Mouse (Mus musculus) heart, embryonic 14.5 days (tissue): ENCODE measurements around the gene P3h2. TPM values are rescaled to one million over a fixed set of nuclear protein-coding genes. Genes with fewer than 3 reads are reported as not detected.

ENCODE experiments used
- ATAC-seq: fragments of 200-750 bp; cut with Nextera tagmentation; 2 replicates; pipeline ENCODE4 v1.8.0; 2017; ENCODE audit warnings: low read depth, moderate TSS enrichment; ENCODE audit not compliant: insufficient number of reproducible peaks, insufficient read depth, low FRiP score
- H3K27ac ChIP-seq, 2 experiments: fragments of 200-500 bp in 1 of 2; fragments of 300-500 bp in 1 of 2; sonication (generic) in 1 of 2; replicated peaks in 1 of 2; 2 replicates each; pipeline ENCODE4 v1.5.1; 2012 to 2014; ENCODE audit warnings: low read depth in 2 of 2, low read length in 2 of 2, control low read depth in 1 of 2, mild to moderate bottlenecking in 1 of 2, mixed read lengths in 1 of 2; ENCODE audit not compliant: control insufficient read depth in 1 of 2, insufficient read depth in 1 of 2
- H3K27me3 ChIP-seq: fragments of 300-500 bp; sonication (generic); 2 replicates; pipeline ENCODE4 v1.6.1; 2014; ENCODE audit warnings: mild to moderate bottlenecking, low read length, control low read depth; ENCODE audit not compliant: control insufficient read depth, insufficient read depth
- H3K36me3 ChIP-seq: fragments of 300-500 bp; sonication (generic); 2 replicates; pipeline ENCODE4 v1.6.1; 2014; ENCODE audit warnings: mild to moderate bottlenecking, control low read depth, low read length, mixed read lengths; ENCODE audit not compliant: control insufficient read depth, insufficient read depth
- H3K4me1 ChIP-seq, 2 experiments: fragments of 200-500 bp in 1 of 2; fragments of 300-500 bp in 1 of 2; sonication (generic) in 1 of 2; 2 replicates each; pipeline ENCODE4 v1.6.1; 2012 to 2014; ENCODE audit warnings: low read length in 2 of 2, control low read depth in 1 of 2, mixed read lengths in 1 of 2; ENCODE audit not compliant: control insufficient read depth in 2 of 2, insufficient read depth in 2 of 2
- H3K4me2 ChIP-seq: fragments of 300-500 bp; sonication (generic); 2 replicates; pipeline ENCODE4 v1.6.1; 2014; ENCODE audit warnings: mild to moderate bottlenecking, low read length
- H3K4me3 ChIP-seq, 2 experiments: fragments of 200-500 bp in 1 of 2; fragments of 300-500 bp in 1 of 2; sonication (generic) in 1 of 2; 2 replicates each; pipeline ENCODE4 v1.5.1; 2012 to 2014; ENCODE audit warnings: low read length in 2 of 2, mild to moderate bottlenecking in 2 of 2, control low read depth in 1 of 2, low read depth in 1 of 2, moderate library complexity in 1 of 2; ENCODE audit not compliant: control insufficient read depth in 1 of 2, insufficient read depth in 1 of 2
- H3K9ac ChIP-seq: fragments of 300-500 bp; sonication (generic); 2 replicates; pipeline ENCODE4 v1.6.1; 2014; ENCODE audit warnings: mild to moderate bottlenecking, low read length
- H3K9me3 ChIP-seq: fragments of 300-500 bp; sonication (generic); 2 replicates; pipeline ENCODE4 v1.6.1; 2016; ENCODE audit warnings: low read length, control low read depth; ENCODE audit not compliant: control insufficient read depth
- WGBS: fragments of 180-500 bp; shearing (Covaris S2); extraction: QIAGEN DNeasy Blood & Tissue Kit; methylation state at CpG from one replicate; pipeline ENCODE4 v1.1.7; 2014; 5-methylcytosine and 5-hydroxymethylcytosine counted together
- polyA plus RNA-seq: library from polyadenylated mRNA; unstranded; fragments of >200 nt; fragmentation: Nextera tagmentation; extraction: Ambion mirVana; gene quantifications from 2 replicates; pipeline ENCODE4 v1.2.1, GENCODE M21; 2014

The P3h2 gene
- polyA plus RNA-seq, 1 experiment from 2014 or later: 9.5 TPM

DNA sequence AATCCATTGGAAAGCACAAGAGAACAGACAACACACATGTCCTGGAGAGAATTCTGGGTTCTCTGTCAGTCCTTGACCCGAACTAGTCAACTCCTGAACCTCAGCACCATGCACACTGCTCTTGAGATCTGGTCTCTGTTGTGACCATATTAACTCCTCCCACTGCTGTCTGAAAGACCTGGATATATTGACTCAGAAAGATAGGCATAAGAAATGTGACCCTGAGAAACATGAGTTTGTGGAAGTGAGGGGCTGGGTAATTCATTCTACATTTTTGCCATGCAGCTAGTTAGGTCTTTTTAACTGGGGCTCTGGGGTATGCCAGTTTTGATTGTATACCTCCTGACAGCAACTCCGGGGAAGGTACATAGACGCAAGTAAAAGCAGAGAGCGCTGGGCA is 1.3 kb downstream of the P3h2 start:
- no peak for ATAC-seq
- 12% methylated on average over 4 of the region's 4 CpGs for WGBS
- Histone ChIP-seq H3K27me3 (no peaks in the 10 kb centered on the region), H3K4me1 (peaks cover 6 to 28% of the 10 kb centered on the region in 2 experiments), H3K27ac (peak overlapping the region; percentile 7 to 81; a peak in 2 of 4 replicates), H3K4me3 (peak overlapping the region; percentile 72 to 78), H3K9ac (peak overlapping the region; percentile 81), H3K4me2 (peak overlapping the region; percentile 76), H3K36me3 (no peaks in the 10 kb centered on the region), H3K9me3 (no peaks in the 10 kb centered on the region)

DNA sequence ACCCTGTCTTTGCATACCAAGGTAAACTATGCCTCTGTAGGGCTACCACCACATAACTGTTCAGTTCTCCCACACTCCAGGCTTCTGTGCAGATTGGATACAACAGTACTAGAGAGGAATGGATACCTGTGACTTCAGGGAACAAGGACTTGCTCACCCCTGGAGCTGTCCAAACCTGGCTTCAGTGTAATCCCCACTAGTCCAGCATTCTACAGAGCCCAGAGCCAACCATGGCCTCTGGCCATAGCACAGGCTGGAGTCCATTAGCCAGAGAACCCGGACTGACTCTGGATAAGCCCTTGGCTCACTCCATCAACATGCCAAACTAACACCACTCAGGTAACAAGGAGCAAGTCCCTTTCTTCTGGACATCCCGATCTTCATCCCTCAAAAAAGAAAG is 2.7 kb downstream of the P3h2 start:
- WGBS: 65% methylated on average over 2 of the region's 2 CpGs
- no peak overlapping the region for H3K27ac ChIP-seq
- H3K9me3 ChIP-seq: no peaks in the 10 kb centered on the region
- H3K9ac ChIP-seq: no peak overlapping the region
- H3K4me2 ChIP-seq: peak overlapping the region; percentile 76
- H3K4me3 ChIP-seq: no peak overlapping the region
- ATAC-seq: no peak
- no peaks in the 10 kb centered on the region for H3K27me3 ChIP-seq
- no peaks in the 10 kb centered on the region for H3K36me3 ChIP-seq
- H3K4me1 ChIP-seq: peaks cover 6 to 28% of the 10 kb centered on the region in 2 experiments

DNA sequence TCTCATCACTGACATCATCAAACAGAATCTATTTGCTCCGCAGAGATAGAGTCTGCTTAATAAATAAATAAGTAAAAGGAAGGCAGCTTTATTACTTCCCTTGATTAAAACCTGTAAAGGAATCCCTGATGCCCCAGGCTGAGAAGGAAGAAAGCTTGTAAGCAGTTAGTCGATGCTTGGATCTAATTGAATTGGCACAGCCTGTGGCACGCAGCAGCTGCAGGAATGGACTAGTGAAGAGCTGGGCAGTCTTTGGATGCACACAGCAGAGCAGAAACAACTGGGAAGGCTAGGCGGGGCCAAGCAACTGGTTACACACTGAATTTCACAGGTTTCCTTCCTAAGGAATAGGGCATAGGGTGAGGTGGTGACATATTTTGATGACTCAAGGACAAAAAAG is 5.4 kb downstream of the P3h2 start:
- Histone ChIP-seq H3K9ac (no peak overlapping the region), H3K27ac (no peak overlapping the region), H3K4me3 (no peak overlapping the region), H3K27me3 (no peaks in the 10 kb centered on the region), H3K4me1 (peaks cover 2 to 27% of the 10 kb centered on the region in 2 experiments; a peak in 3 of 4 replicates), H3K36me3 (no peaks in the 10 kb centered on the region), H3K4me2 (no peak overlapping the region), H3K9me3 (no peaks in the 10 kb centered on the region)
- WGBS: 58% methylated on average over 4 of the region's 4 CpGs
- ATAC-seq: no peak

DNA sequence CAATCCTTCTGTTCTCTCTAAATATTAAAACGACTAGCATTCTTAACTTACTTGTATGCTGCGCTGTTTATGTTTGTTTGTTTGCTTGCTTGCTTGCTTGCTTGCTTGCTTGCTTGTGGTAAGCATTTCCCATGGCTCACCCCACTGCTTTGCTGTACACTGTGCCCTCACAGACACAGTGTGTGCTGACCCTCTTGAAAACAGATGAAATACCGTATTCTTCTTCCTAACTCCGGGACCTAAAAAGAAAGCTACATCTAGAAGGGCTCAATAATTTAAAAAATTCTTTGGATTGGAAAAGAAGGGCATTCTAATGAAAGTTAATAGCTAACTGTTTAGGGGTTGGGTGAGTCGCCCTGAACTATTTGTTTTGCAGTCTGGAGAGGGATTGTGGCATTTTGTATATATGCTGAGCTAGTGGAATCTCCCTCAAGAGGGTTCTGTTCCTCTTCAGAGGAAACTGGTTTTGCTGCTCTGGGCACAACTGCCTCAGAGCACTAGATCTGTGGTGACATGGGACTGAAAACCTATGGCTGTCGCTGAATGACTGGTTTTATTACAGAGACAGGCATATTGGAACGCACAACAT is 9.8 kb downstream of the P3h2 start:
- H3K36me3 ChIP-seq: no peaks in the 10 kb centered on the region
- no peak overlapping the region for H3K4me2 ChIP-seq
- no peak overlapping the region for H3K4me3 ChIP-seq
- no peaks in the 10 kb centered on the region for H3K9me3 ChIP-seq
- no peak for ATAC-seq
- peaks cover 0 to 14% of the 10 kb centered on the region in 2 experiments; a peak in 3 of 4 replicates for H3K4me1 ChIP-seq
- H3K27ac ChIP-seq: 0 out of 4 replicates have a peak overlapping the region, but pooled peaks of 1 of the 2 experiments have one; percentile 22
- no peak overlapping the region for H3K9ac ChIP-seq
- H3K27me3 ChIP-seq: no peaks in the 10 kb centered on the region
- WGBS: 68% methylated on average over 7 of the region's 7 CpGs

DNA sequence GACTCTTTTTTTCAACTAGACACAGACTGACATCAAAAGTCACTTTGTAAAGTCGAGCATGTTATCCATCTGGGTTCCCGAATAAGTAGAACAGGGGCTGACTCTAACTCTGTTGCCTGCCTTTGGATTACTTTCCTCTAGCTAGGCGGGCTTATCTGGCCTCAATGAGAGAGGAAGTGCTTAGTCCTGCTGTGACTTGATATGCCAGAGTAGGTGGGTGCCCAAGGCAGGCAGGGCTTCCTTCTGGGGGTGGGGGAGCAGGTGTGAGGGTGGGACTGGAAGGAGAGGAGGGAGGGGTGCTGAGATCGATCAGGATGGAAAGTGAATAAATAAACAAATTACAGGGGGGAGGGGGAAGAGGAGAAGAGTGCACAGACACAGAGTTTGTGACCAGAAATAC is 11.7 kb downstream of the P3h2 start:
- no peaks in the 10 kb centered on the region for H3K36me3 ChIP-seq
- H3K9ac ChIP-seq: no peak overlapping the region
- H3K4me1 ChIP-seq: peaks cover 0 to 14% of the 10 kb centered on the region in 2 experiments; a peak in 2 of 4 replicates
- WGBS: 35% methylated on average over 4 of the region's 4 CpGs
- H3K27ac ChIP-seq: no peak overlapping the region
- no peak overlapping the region for H3K4me2 ChIP-seq
- ATAC-seq: no peak
- no peaks in the 10 kb centered on the region for H3K27me3 ChIP-seq
- H3K9me3 ChIP-seq: no peaks in the 10 kb centered on the region
- no peak overlapping the region for H3K4me3 ChIP-seq

DNA sequence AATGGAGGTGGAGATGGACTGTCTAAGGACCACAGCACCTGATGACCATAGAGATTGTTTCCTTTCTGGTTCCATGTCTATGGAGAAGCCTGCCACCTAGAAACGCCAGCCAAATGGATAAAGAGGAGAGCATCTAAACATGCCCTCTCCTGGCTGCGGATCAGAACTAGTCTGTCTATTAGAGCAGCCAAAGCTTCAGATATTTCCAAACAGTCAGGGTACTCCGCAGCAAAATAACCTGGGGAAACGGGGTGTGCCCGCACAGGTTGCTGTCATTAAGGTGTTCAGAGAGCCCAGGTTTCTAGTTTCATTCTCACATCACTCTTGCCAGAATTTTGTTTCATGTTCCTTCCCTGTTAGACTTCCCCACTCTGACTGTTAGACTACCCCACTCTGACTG is 16.6 kb downstream of the P3h2 start:
- Histone ChIP-seq H3K36me3 (no peaks in the 10 kb centered on the region), H3K9me3 (no peaks in the 10 kb centered on the region), H3K4me3 (no peak overlapping the region), H3K27ac (no peak overlapping the region), H3K9ac (no peak overlapping the region), H3K4me1 (peaks cover 4 to 18% of the 10 kb centered on the region in 2 experiments; a peak in 2 of 4 replicates), H3K27me3 (no peaks in the 10 kb centered on the region), H3K4me2 (no peak overlapping the region)
- 84% methylated on average over 5 of the region's 5 CpGs for whole genome bisulfite sequencing
- ATAC-seq: no peak

DNA sequence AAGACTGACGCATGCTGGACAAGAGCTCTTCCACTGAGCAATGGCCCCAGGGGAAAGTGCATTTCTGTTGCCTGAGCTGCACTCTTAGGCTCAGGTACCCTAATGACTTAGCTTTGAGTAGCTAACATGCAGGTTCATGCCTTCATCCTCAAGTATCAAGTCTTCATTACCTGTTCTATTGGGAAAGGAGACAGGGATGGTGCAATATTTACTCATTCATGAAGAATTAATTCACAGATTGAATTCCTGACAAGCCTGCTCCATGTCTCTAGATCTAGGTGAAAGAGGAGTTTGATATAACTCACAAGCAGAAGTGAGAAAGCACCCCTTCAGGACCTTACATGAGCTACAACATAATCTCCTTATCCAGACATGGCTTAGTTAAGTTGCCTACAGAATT is 17.3 kb downstream of the P3h2 start:
- Histone ChIP-seq H3K27ac (no peak overlapping the region), H3K4me1 (peaks cover 5 to 16% of the 10 kb centered on the region in 2 experiments), H3K4me3 (no peak overlapping the region), H3K9me3 (no peaks in the 10 kb centered on the region), H3K36me3 (no peaks in the 10 kb centered on the region), H3K4me2 (no peak overlapping the region), H3K9ac (no peak overlapping the region), H3K27me3 (no peaks in the 10 kb centered on the region)
- no peak for ATAC-seq
- WGBS: 79% methylated on average over 1 of the region's 1 CpGs

DNA sequence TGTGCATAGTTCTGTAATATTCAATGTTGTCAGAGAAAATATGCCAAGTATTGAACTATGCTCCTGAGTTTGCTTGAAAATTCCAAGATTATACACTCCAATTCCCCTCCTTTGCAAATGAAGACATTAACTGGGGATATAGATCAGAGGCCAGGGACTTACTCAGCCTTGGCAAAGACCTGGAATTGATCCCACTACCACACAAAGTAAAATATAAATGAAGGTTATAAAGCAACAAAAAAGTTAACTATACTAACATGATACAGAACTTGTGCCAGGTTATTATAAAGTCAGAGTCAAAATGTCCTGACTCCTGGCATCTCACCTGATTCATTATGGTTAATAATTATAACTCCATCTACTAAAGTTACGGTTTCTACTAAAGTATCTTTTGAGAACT is 18.6 kb downstream of the P3h2 start:
- WGBS: 100% methylated on average over 1 of the region's 1 CpGs
- ATAC-seq: no peak

More for the DNA sequence above, 18.6 kb downstream of the P3h2 start:
- peaks cover 9 to 27% of the 10 kb centered on the region in 2 experiments for H3K4me1 ChIP-seq
- no peak overlapping the region for H3K4me2 ChIP-seq
- H3K9ac ChIP-seq: no peak overlapping the region
- H3K27ac ChIP-seq: no peak overlapping the region
- no peaks in the 10 kb centered on the region for H3K36me3 ChIP-seq
- no peaks in the 10 kb centered on the region for H3K27me3 ChIP-seq
- no peak overlapping the region for H3K4me3 ChIP-seq
- H3K9me3 ChIP-seq: no peaks in the 10 kb centered on the region
